Mouse (Mus musculus): ENCODE measurements around the gene Atxn1.

- no peak for TF ChIP-seq E2F4 (IDR thresholded peaks at IDR 0.05; ENCODE audit: insufficient read depth)
- no peak for TF ChIP-seq POLR2A (IDR thresholded peaks at IDR 0.05; ENCODE audit: insufficient read length, low read depth)
- no peak for TF ChIP-seq REST (IDR thresholded peaks at IDR 0.05; ENCODE audit: insufficient read depth, insufficient read length)
- TF ChIP-seq MAX (IDR thresholded peaks at IDR 0.05; ENCODE audit: low read depth), result no peak
- no peak for TF ChIP-seq TCF3 (IDR thresholded peaks at IDR 0.05; ENCODE audit: insufficient read length, low read depth)
Observed at GRCm38 (mm10) chr13:45979246-45979645, 14.4 kb upstream of the Atxn1 start.

Measured in myocyte (in vitro differentiated cells).